Mouse (Mus musculus) ovary, postnatal 14 days (tissue): ENCODE measurements around the gene Pax9.

ENCODE experiments used
- DNase-seq: peaks from one replicate; pipeline ENCODE4 v3.0.0; 2022; ENCODE audit warnings: low spot score

Pax9 gene

DNA sequence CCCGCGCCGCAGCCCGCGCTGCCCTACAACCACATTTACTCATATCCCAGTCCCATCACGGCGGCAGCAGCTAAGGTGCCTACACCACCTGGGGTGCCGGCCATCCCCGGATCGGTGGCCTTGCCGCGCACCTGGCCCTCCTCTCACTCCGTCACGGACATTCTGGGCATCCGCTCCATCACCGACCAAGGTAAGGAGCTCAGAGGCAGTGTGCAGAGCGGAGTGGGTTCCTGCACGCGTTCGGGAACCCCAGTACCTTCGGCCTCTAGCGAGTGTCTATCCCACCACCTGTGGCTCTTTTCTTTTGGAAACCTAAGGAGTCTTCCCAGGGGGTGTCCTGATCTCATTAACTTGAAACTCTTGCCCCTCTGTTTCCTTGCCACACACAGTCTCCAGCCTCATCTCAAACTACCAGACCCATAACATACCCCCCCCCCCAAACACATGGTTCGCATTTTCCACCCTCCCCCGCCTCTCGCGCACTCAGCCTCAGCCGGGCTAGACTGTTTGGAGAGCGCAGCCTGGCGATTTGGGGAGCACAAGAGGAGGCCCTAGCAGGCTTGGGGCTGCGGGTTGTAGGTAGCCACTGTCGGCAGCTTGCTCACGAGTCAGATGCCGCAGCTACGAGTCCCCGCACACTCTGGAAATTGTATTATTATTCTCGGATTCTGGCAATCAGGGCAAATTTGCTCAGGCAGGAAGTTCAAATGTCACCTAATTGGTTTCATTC lies 5.6 kb downstream of the Pax9 start:
- DNase-seq = no peak

DNA sequence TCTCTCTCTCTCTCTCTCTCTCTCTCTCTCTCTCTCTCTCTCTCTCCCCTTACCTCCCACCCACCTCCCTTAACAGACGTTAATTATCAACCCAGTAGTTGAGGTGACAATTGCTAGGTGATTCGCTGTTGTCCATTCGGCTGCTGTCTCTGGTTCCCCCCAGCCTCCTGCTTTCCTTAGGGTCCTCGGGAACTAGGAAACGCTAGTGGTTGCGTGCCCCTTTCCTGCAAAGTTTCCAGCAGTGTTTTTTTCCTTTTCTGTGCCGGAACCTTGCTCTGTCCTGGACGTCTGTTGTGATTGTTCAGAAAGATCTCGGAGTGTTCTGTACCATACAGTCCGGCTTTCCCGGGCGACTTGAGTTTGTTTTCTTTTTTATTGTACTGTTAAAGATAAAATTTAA lies 6.2 kb downstream of the Pax9 start:
- DNase-seq = no peak

DNA sequence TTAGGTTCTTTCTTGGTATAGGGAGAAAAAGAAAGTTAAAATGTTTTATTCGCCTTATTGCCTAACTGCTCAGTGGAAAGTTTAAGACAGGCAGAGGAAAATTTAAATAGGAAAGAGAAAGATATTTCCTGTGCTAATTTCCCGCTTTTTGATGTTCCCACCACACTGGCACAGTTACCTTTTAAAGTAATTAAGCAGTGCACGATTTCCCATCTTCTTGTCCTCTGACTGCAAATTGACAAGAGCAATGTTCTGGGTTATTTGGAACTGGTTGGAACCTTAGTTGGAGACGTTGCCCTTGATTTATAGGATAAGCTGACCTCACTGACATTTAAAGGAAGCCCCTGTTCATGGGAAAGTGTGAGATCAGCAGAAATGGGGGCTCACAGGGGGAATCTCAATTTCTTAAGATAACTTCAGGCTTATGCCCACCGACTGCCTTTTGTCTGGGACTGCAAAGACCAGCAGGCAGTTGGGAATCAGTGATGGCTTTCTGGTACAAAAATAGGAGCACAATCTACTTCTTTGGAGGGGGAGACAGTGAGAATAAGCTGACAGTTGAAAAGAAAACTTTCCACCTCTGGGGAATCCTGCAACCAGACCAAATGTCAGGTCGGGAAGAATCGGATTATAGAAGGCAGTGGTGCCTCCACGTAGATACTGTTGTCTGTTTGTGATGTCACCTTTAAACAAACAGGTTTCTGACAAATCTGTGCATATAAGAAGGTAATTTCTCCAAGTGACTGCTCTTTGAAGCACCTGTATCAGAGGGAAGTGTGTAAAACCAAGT lies 6.8 kb downstream of the Pax9 start:
- DNase-seq = no peak

DNA sequence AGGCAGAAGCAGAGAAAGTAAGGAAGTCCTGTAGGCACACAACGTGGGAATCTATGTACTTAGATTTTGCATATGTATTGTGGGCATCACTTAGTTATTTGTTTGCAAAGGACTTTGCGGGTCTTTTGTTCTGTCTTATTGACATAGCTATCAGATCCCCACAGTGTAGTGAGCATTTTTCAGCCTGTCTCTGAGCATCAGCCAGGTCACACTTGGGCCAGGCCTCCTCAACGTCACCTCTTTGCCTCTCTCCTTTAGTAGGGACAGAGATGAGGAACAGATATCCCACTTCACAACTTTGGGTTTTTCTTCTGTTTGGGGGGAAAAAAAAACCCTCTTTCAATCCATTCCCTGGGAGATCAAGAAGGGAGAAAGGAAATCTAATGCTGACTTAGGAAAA lies 7.8 kb downstream of the Pax9 start:
- DNase-seq = no peak

DNA sequence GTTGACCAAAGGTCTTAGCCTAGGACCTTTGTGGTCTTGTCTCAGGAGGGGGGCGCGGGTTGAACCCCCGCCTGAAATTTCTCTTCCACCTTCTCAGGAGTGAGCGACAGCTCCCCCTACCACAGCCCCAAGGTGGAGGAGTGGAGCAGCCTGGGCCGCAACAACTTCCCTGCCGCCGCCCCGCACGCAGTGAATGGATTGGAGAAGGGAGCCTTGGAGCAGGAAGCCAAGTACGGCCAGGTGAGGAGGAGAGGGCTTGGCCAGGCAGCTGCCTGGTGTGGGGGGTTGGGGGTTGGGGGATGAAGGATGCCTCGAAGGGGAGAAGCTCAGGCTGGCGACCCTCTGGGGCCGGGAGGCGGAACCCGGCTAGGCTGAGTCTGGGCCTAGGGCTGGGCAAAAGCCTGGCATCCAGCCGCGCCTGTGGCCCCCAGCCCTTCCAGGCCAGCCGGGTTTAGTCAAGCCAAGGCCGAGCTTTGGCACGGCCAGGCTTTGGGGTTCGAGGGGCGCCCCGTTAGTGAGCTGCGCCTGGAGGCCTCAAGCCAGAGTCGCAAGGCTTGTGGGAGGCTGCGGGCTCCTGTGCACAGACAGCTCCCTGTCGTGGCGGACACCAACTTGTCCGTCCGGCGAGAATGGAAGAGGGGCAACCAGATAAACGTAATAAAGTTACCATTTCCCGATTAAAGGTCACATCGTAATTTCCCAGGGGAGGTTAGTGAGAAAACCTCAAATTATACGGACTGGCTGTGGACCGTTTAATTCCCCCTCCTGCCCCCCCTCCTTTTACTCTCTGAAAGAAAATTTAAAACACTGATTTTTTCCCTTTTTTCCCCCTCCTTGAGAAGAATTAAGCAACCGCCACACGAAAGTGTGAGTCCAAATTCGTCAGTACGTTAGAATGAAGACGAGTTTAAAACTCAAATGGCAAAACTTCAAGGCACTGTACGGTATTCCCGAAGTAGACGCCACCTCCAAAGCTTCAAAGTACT lies 8.6 kb downstream of the Pax9 start:
- DNase-seq = no peak

DNA sequence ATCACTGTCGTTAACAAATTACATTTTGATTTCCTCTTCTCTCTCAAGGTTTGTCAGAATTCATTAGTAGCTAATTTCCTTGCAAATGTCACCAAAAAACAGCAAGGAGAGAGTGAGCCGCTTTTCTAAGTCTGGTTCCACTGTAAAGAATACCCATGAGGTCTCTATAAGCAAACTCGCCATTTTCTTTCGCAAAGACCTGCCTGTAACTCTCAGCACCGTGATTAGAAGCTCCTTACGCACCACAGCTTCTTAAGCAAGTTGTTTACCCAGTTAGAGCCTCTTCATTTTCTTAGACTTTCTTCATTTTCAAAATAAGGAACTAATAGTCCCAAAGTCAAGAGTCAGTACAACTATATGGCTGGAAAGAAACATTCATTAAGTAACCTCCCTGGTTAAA lies 9.4 kb downstream of the Pax9 start:
- DNase-seq = no peak

DNA sequence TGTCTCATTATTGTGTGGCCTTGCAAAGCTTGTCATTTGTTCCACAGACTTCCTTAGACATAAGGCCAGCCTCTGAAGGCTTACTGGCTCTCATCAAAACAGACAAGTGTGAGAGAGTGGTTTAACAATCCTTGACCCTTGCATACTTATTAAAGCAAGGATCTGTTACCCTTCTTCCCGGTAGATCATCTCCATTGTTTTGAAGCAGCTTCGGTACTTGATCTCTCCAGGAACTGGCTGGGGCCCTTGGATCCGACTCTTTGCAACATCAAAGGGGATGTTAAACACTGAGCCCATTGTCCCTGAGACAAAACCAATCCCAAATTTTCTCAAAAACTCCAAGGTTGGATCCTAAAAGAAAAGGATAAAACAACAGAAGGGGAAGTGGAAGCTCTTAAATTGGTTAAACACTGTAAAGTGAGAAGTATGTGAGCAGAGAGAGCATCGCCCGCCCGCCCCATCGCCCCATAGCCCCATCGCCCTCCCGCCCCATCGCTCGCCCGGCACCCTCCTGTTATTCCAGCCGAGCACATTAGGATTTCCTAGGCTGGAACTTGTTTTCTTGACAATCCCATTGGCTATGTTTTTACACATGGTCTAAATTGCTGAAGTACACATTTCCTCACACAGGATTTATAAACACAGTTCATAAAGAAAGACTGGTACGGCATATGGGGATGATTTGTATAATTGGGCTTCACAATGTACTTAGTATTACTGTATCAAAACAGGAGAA lies 26.6 kb downstream of the Pax9 start:
- no peak for DNase-seq

DNA sequence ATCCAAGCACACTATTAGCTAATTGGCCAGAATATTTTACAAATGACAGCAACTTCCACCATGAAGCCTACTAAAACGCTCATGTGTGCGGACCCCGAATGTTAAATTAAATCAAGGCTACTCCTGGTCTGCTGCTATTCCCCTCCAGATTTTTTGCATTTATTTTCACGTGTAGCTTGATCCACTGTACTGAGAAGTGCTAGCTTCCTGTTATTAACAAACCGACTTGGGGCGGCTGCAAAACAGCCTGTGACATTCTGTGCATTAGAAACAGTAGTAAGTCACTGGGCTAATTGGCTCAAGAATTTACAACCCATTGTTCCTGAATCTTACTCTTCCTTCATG lies 27.1 kb downstream of the Pax9 start:
- no peak for DNase-seq

DNA sequence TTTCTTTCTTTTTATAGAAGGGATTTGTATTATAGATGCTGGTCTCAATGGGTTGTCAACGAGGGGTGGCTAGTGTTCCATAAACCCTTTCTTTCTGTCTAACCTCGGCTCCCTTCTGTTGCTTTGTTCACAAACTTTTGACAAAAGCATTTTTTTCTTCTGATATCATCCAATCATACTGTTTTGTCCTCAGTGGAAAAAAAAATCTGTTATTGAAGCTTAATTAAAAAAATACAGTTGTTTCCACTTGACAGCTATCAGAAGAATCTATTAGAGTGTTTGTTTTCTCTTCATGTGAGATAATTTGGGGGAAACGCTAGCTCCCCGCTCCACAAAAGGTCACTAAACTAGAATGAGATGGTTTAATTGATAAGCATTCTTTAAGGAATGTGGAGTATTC lies 36.1 kb downstream of the Pax9 start:
- DNase-seq = no peak

DNA sequence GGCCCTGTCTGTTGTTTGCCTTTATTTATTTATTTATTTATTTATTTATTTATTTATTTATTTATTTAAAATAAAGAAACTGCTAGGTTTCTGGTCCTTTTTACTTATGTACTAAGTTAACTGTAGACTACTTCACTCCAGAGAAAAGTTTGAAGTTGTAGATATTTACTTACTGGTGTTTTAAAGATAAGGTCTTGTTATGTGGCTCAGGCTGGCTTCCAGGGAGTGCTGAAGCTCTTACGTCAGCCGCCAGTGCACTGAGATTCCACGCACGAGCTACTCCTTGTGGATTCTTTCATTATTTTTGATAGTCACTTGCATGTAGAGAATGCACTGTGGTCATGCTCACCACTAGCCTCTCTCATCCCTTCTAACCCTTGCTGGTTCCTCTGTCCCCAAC lies 45.5 kb downstream of the Pax9 start:
- DNase-seq = no peak
